Mouse (Mus musculus) right cerebral cortex, adult 18-20 months (tissue): ENCODE data around the gene Fam129a.
"Not testable (repeated sequence)": the region's sequence is repeated elsewhere in the genome, so short reads cannot be mapped to it uniquely, and the experiment has no call there.

Experiments
- DNase-seq: peaks from one replicate; pipeline ENCODE4 v3.0.0; 2022; ENCODE audit warnings: mixed read lengths

The Fam129a gene

GRCm38 (mm10) chr1:151670006-151670591 lies 99.1 kb downstream of the Fam129a start:
- no peak for DNase-seq

- no peak for DNase-seq
Observed at GRCm38 (mm10) chr1:151675684-151676083, 104.7 kb downstream of the Fam129a start.

- DNase-seq = no peak
Observed at GRCm38 (mm10) chr1:151677185-151677809, 106.3 kb downstream of the Fam129a start.

GRCm38 (mm10) chr1:151677975-151678374 lies 107.0 kb downstream of the Fam129a start:
- DNase-seq = no peak

- no peak for DNase-seq
Observed at GRCm38 (mm10) chr1:151679153-151679552, 108.2 kb downstream of the Fam129a start.

- no peak for DNase-seq
Observed at GRCm38 (mm10) chr1:151679883-151680613, 109.1 kb downstream of the Fam129a start.

GRCm38 (mm10) chr1:151680971-151681370 lies 110.0 kb downstream of the Fam129a start:
- no peak for DNase-seq

- no peak for DNase-seq
Observed at GRCm38 (mm10) chr1:151682896-151683295, 111.9 kb downstream of the Fam129a start.

GRCm38 (mm10) chr1:151684451-151684892 lies 113.5 kb downstream of the Fam129a start:
- DNase-seq = no peak

GRCm38 (mm10) chr1:151684978-151685377 lies 114.0 kb downstream of the Fam129a start:
- no peak for DNase-seq

- no peak for DNase-seq
Observed at GRCm38 (mm10) chr1:151685666-151686309, 114.8 kb downstream of the Fam129a start.

GRCm38 (mm10) chr1:151686696-151687095 lies 115.7 kb downstream of the Fam129a start:
- no peak for DNase-seq

GRCm38 (mm10) chr1:151689032-151689431 lies 118.0 kb downstream of the Fam129a start:
- no peak for DNase-seq

GRCm38 (mm10) chr1:151689561-151689960 lies 118.6 kb downstream of the Fam129a start:
- DNase-seq = no peak

- no peak for DNase-seq
Observed at GRCm38 (mm10) chr1:151690061-151690460, 119.1 kb downstream of the Fam129a start.

- no peak for DNase-seq
Observed at GRCm38 (mm10) chr1:151690583-151691193, 119.7 kb downstream of the Fam129a start.

GRCm38 (mm10) chr1:151692867-151693266 lies 121.9 kb downstream of the Fam129a start:
- DNase-seq = not testable (repeated sequence)

GRCm38 (mm10) chr1:151696751-151697150 lies 125.8 kb downstream of the Fam129a start:
- no peak for DNase-seq

- DNase-seq = no peak
Observed at GRCm38 (mm10) chr1:151697901-151698641, 127.1 kb downstream of the Fam129a start.

- DNase-seq = no peak
Observed at GRCm38 (mm10) chr1:151699363-151699762, 128.4 kb downstream of the Fam129a start.

- no peak for DNase-seq
Observed at GRCm38 (mm10) chr1:151702816-151703215, 131.8 kb downstream of the Fam129a start.

GRCm38 (mm10) chr1:151705723-151706396 lies 134.9 kb downstream of the Fam129a start:
- peak; percentile 75 for DNase-seq
